Mouse (Mus musculus) small intestine, adult 2 months (tissue): ENCODE data around the gene Phactr1.

Experiments used
- CTCF ChIP-seq: fragments of 200-500 bp; IDR thresholded peaks from 2 replicates; pipeline ENCODE4 v1.5.1; 2012; ENCODE audit warnings: low read depth, mild to moderate bottlenecking, control low read depth, inconsistent platforms, low read length, moderate library complexity, mixed read lengths; ENCODE audit not compliant: insufficient replicate concordance, insufficient read length; ENCODE audit errors: extremely low read depth
- POLR2A ChIP-seq: fragments of 200-500 bp; IDR thresholded peaks from 2 replicates; pipeline ENCODE4 v1.6.1; 2012; ENCODE audit warnings: low read depth, mild to moderate bottlenecking, control low read depth, inconsistent platforms, low read length, moderate library complexity

- TF ChIP-seq CTCF (no peak), POLR2A (no peak)
Measured at GRCm38 (mm10) chr13:42738152-42738551, 57.7 kb downstream of the Phactr1 start.
